Mouse (Mus musculus) limb, embryonic 11.5 days (tissue): Measurements from ENCODE around the gene Ang2. TPM values are rescaled to one million over a fixed set of nuclear protein-coding genes. Genes with fewer than 3 reads are reported as not detected.
A peak's percentile ranks its signal among the peaks of the same experiment; 100 is the strongest.
"Not testable (repeated sequence)": the region's sequence is repeated elsewhere in the genome, so short reads cannot be mapped to it uniquely, and the experiment has no call there.

Source experiments
- ATAC-seq: fragments of 200-750 bp; cut with Nextera tagmentation; 2 replicates; pipeline ENCODE4 v1.8.0; 2017; ENCODE audit warnings: low read depth; ENCODE audit not compliant: insufficient number of reproducible peaks, low FRiP score, low TSS enrichment
- DNase-seq: peaks from one replicate; pipeline ENCODE4 v3.0.0-alpha.2; 2015; ENCODE audit warnings: low spot score
- H3K27ac ChIP-seq: fragments of 300-500 bp; sonication (generic); replicated peaks from 2 replicates; pipeline ENCODE4 v1.5.1; 2014; ENCODE audit warnings: low read depth, mild to moderate bottlenecking, low read length
- H3K27me3 ChIP-seq: fragments of 300-500 bp; sonication (generic); 2 replicates; pipeline ENCODE4 v1.6.1; 2014; ENCODE audit warnings: mild to moderate bottlenecking, low read length, mixed read lengths; ENCODE audit not compliant: control insufficient read depth, insufficient read depth
- H3K36me3 ChIP-seq: fragments of 300-500 bp; sonication (generic); 2 replicates; pipeline ENCODE4 v1.6.1; 2014; ENCODE audit warnings: mild to moderate bottlenecking, low read length, moderate library complexity, mixed read lengths; ENCODE audit not compliant: control insufficient read depth, insufficient read depth
- H3K4me1 ChIP-seq: fragments of 300-500 bp; sonication (generic); 2 replicates; pipeline ENCODE4 v1.6.1; 2014; ENCODE audit warnings: low read length, mixed read lengths; ENCODE audit not compliant: control insufficient read depth, insufficient read depth
- H3K4me2 ChIP-seq: fragments of 300-500 bp; sonication (generic); 2 replicates; pipeline ENCODE4 v1.6.1; 2014; ENCODE audit warnings: low read depth, mild to moderate bottlenecking, moderate library complexity; ENCODE audit not compliant: severe bottlenecking
- H3K4me3 ChIP-seq: fragments of 300-500 bp; sonication (generic); 2 replicates; pipeline ENCODE4 v1.5.1; 2014; ENCODE audit warnings: low read depth, low read length
- H3K9ac ChIP-seq: fragments of 300-500 bp; sonication (generic); 2 replicates; pipeline ENCODE4 v1.6.1; 2014; ENCODE audit warnings: mild to moderate bottlenecking, low read length
- H3K9me3 ChIP-seq: fragments of 300-500 bp; sonication (generic); 2 replicates; pipeline ENCODE4 v1.6.1; 2016; ENCODE audit warnings: low read length; ENCODE audit not compliant: control insufficient read depth
- WGBS: fragments of 180-500 bp; shearing (Covaris S2); extraction: QIAGEN DNeasy Blood & Tissue Kit; methylation state at CpG from one replicate; pipeline ENCODE4 v1.1.7; 2014; 5-methylcytosine and 5-hydroxymethylcytosine counted together
- polyA plus RNA-seq: library from polyadenylated mRNA; unstranded; fragments of >200 nt; fragmentation: Nextera tagmentation; extraction: Ambion mirVana; gene quantifications from 2 replicates; pipeline ENCODE4 v1.2.1, GENCODE M21; 2014

The Ang2 gene
- polyA plus RNA-seq: not detected in 2 replicates

DNA sequence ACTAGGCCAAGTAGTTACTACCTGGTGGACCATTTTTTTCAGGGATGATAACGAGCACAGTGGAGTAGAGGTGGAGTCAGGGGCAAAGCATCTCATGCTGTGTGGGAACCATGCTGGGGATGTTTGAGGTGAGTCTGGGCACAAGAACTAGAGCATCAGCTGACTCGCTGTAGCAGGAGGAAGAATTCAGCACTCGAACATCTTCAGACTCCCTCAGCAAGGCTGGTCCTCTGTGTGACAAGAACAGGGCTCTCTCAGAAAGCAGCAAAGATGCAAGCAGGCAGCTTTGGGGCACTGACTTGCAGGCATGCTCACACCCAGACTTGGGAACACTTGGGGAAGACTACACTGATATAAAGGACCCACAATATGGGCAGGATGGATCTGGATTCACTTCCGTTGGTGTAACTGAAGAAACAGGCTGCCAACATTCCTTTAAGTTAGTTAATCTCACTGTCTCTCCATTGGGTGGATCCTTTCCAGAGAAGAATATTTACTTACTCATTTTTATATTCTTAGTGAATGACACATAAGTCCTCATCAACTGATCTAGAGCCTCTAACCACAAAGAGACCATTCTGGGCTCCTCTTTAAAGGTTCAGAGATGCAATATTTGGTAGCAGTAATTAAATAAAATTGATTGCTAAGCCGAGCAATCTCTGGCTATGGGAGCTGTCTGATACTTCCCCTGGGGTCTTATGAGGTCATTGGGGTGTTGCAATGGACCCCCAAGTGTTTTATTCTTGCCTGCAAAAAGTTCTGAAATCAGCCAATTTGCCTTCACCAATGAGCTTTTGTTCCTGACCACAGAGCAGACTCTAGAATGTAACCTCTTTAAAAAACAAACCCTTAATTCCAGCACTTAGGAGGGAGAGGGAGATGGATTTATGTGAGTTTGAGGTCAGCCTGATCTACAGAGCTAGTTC lies at the start of gene Ang2:
Ang2 (minus strand) TSS at position 51 of the 926 bp plus-strand sequence.
- Histone ChIP-seq H3K4me2 (no peak within 1 kb of the TSS), H3K36me3 (no peaks in the 10 kb centered on the region), H3K27ac (no peak within 1 kb of the TSS), H3K4me1 (no peaks in the 10 kb centered on the region), H3K4me3 (no peak within 1 kb of the TSS), H3K9me3 (no peaks in the 10 kb centered on the region), H3K9ac (no peak within 1 kb of the TSS), H3K27me3 (no peaks in the 10 kb centered on the region)
- no peak for ATAC-seq
- no peak for DNase-seq
- 77% methylated on average over 5 of the region's 5 CpGs for WGBS

DNA sequence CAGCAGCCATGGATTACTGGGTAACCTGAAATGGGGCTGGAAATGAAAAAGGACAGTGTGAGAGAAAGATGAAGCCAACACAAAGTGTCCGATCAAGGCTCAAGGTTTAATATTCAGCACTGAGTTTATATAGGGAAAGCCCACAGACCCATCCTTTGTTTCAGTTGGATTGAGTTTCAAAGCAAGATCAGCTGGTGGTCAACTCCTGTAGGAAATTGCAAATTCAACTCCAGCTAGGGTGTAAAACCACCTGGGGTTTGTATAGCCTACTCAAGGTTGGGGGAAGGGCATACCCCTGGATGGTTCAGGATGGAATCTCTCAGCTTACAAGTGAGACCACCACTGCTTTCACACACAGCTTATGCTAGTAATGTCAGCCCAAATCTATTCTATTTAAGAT lies 48.8 kb upstream of the Ang2 start:
- DNase-seq (no peak), ATAC-seq (no peak)
- Histone ChIP-seq H3K27ac (no peak overlapping the region), H3K9me3 (no peaks in the 10 kb centered on the region), H3K4me1 (no peaks in the 10 kb centered on the region), H3K27me3 (no peaks in the 10 kb centered on the region), H3K9ac (no peak overlapping the region), H3K4me3 (no peak overlapping the region), H3K36me3 (no peaks in the 10 kb centered on the region), H3K4me2 (no peak overlapping the region)
- 87% methylated on average over 1 of the region's 1 CpGs for WGBS

GRCm38 (mm10) chr14:51240899-51241298 lies 42.0 kb upstream of the Ang2 start:
- H3K4me3 ChIP-seq: no peak overlapping the region
- H3K4me2 ChIP-seq: no peak overlapping the region
- no peaks in the 10 kb centered on the region for H3K4me1 ChIP-seq
- no peaks in the 10 kb centered on the region for H3K9me3 ChIP-seq
- no peak overlapping the region for H3K9ac ChIP-seq
- ATAC-seq (no peak), DNase-seq (peak; percentile 22)
- no peaks in the 10 kb centered on the region for H3K36me3 ChIP-seq
- H3K27ac ChIP-seq: no peak overlapping the region
- H3K27me3 ChIP-seq: no peaks in the 10 kb centered on the region

DNA sequence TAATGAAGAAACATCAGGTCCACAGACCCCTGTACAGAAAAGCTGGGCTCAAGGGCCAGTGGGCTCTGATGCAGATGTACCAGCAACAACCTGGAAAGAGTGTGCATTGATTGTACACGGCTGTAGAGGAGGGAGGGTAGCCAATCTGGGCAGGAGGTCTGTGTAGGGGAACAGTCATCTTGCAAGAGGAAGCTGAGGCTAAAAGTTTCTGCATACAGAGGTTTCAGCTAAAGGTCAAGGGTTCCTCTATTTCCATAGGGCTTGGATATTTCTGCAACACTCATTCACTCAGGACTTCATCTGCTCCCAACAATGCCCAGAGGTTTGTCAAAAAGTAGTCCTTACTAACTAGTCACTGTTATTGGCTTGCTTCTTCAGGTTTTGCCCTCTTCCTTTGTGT lies 38.5 kb upstream of the Ang2 start:
- H3K27ac ChIP-seq, H3K27me3 ChIP-seq, H3K4me1 ChIP-seq, ATAC-seq, H3K4me2 ChIP-seq, H3K9me3 ChIP-seq, H3K9ac ChIP-seq, H3K4me3 ChIP-seq, DNase-seq, H3K36me3 ChIP-seq: not testable (repeated sequence)
- 86% methylated on average over 1 of the region's 1 CpGs for WGBS

DNA sequence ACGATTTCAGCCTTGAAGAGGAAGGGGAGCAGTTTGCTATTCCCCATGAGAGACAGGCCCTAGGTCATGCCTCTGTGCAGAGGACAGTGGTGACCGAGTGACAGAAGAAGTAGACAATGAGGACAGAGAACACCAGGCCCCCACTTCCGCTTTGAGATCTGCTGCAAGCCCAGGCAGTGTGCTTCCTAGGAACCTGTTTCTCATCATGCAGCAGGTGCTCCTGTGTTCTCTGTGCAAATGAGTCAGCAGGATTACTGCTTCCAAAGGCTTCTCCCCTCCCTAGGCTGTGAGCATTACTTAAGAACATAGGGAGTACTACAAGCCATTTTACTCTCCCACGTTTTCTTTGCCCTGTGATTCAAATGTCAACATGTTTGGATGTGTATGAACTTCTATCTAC lies 30.7 kb upstream of the Ang2 start:
- not testable (repeated sequence) for H3K27me3 ChIP-seq, H3K36me3 ChIP-seq, ATAC-seq, DNase-seq, H3K4me1 ChIP-seq, H3K9me3 ChIP-seq, H3K4me3 ChIP-seq, H3K27ac ChIP-seq, H3K4me2 ChIP-seq, H3K9ac ChIP-seq
- 54% methylated on average over 4 of the region's 4 CpGs for WGBS

DNA sequence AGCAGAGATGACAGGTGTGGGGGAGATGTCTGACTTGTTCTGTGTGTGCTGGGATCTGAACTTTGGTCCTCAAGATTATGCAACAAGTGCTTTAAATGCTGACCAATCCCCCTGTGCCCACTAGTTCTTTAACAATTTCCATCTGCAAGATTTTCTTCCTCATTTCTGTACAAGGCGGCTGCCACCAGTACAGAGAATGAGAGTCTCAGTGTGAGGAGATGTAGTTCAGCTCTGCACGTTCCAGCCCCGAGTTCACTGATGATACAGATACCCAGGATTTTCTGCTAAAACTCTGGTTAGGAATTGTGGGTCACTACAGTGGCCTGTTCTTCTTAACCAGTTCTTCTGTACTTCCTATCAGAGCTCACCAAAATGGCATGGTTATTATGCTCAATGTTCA lies 21.1 kb upstream of the Ang2 start:
- H3K9me3 ChIP-seq, H3K4me3 ChIP-seq, H3K27ac ChIP-seq, H3K4me1 ChIP-seq, H3K27me3 ChIP-seq, H3K9ac ChIP-seq, DNase-seq, H3K4me2 ChIP-seq, ATAC-seq, H3K36me3 ChIP-seq: not testable (repeated sequence)
- WGBS: 88% methylated on average over 3 of the region's 3 CpGs

DNA sequence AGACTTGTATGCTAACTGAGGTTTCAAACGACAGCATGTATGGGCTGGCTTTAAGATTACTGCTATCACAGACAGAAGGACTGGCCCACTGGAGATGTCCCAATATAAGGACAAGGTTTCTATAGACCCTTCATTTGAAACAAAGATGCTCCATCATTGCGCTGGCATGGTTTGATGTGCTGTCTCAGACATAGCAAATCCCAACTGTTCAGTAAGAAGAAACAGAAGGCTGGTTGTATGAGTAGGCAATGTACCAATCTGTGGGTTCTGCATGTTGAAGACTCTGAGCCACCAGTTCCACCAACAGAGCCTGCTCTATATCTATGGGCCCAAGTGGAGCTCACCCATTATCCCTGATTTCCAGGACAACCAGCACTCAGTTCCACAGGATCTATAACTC lies 4.2 kb upstream of the Ang2 start, which contains the start of gene Ear14:
Ear14 (plus strand) TSS at position 277 of the 400 bp plus-strand sequence.
- WGBS: 92% methylated on average over 2 of the region's 2 CpGs
- no peaks in the 10 kb centered on the region for H3K27me3 ChIP-seq
- no peaks in the 10 kb centered on the region for H3K4me1 ChIP-seq
- H3K4me3 ChIP-seq: no peak within 1 kb of the TSS
- no peak within 1 kb of the TSS for H3K4me2 ChIP-seq
- H3K9ac ChIP-seq: no peak within 1 kb of the TSS
- no peaks in the 10 kb centered on the region for H3K9me3 ChIP-seq
- H3K36me3 ChIP-seq: no peaks in the 10 kb centered on the region
- H3K27ac ChIP-seq: no peak within 1 kb of the TSS
- ATAC-seq (no peak), DNase-seq (no peak)

DNA sequence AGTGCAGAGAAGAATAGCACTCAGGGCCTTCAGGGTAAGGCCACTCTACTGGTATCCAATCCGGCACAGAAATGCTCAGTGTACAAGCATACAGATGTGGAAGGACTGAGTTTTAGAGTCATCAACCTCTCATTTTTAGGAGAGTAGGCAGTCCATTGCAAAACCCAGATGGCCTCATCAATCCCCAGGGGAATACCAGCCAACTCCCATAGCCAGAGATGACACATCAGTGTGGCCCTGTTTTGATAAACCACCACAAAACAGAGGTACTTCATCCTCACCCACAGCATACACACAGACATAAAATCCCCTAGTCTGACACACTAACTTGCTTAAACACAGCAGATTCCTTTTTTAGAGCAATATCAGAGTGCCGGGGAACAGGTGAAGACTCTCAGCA lies 1.5 kb upstream of the Ang2 start:
- H3K4me1 ChIP-seq: no peaks in the 10 kb centered on the region
- H3K9ac ChIP-seq: no peak overlapping the region
- H3K4me3 ChIP-seq: no peak overlapping the region
- no peaks in the 10 kb centered on the region for H3K9me3 ChIP-seq
- no peak for DNase-seq
- no peaks in the 10 kb centered on the region for H3K36me3 ChIP-seq
- no peaks in the 10 kb centered on the region for H3K27me3 ChIP-seq
- H3K27ac ChIP-seq: no peak overlapping the region
- WGBS: 89% methylated on average over 2 of the region's 2 CpGs
- H3K4me2 ChIP-seq: no peak overlapping the region
- ATAC-seq: no peak
